Mouse (Mus musculus) frontal cortex, postnatal 14 days (tissue): ENCODE results near the gene Slc39a8.

Experiments used
- DNase-seq, 2 experiments: peaks; one replicate each; pipeline ENCODE4 v3.0.0; 2022; ENCODE audit warnings: low spot score in 2 of 2

Slc39a8 gene

GRCm38 (mm10) chr3:135915941-135916340 is 90.9 kb downstream of the Slc39a8 start:
- DNase-seq = no peak

- no peak for DNase-seq
Measured at GRCm38 (mm10) chr3:135918566-135919180, 93.6 kb downstream of the Slc39a8 start.

- no peak for DNase-seq
Measured at GRCm38 (mm10) chr3:135919305-135919704, 94.2 kb downstream of the Slc39a8 start.

- no peak for DNase-seq
Measured at GRCm38 (mm10) chr3:135926729-135927128, 101.7 kb downstream of the Slc39a8 start.

- DNase-seq = no peak
Measured at GRCm38 (mm10) chr3:135928184-135928583, 103.1 kb downstream of the Slc39a8 start.

GRCm38 (mm10) chr3:135937455-135937854 is 112.4 kb downstream of the Slc39a8 start:
- DNase-seq = no peak
